Mouse (Mus musculus) left cerebral cortex, postnatal 10 days (tissue): ENCODE results near the gene Hps5. TPM values are rescaled to one million over a fixed set of nuclear protein-coding genes. Genes with fewer than 3 reads are reported as not detected.
"Not testable (repeated sequence)": the region's sequence is repeated elsewhere in the genome, so short reads cannot be mapped to it uniquely, and the experiment has no call there.

Experiments
- DNase-seq, 2 experiments: peaks; one replicate each; pipeline ENCODE4 v3.0.0; 2021 to 2022; ENCODE audit warnings: low spot score in 2 of 2, mixed read lengths in 1 of 2; ENCODE audit errors: extremely low spot score in 1 of 2
- intact Hi-C: fragments of 180-260 bp; cut with DNase I; formaldehyde crosslinking; loops from one replicate; pipeline ENCODE4 v1.15.1; 2025
- total RNA-seq, 2 experiments: library from RNA; stranded (reverse); gene quantifications; 2 replicates each; pipeline ENCODE4 v1.2.3; 2021

The Hps5 gene
- 10 to 100 TPM; 13.8 to 14.7 TPM for total RNA-seq

GRCm38 (mm10) chr7:46795287-46796205 lies at the start of gene Hps5, which contains the start of gene Gtf2h1:
Gene Hps5, minus strand, starts transcription at chr7:46796064.
Gene Gtf2h1, plus strand, starts transcription at chr7:46796103.
- DNase-seq = peak; percentile 95 to 99
- intact Hi-C loops = no loop called here

DNA sequence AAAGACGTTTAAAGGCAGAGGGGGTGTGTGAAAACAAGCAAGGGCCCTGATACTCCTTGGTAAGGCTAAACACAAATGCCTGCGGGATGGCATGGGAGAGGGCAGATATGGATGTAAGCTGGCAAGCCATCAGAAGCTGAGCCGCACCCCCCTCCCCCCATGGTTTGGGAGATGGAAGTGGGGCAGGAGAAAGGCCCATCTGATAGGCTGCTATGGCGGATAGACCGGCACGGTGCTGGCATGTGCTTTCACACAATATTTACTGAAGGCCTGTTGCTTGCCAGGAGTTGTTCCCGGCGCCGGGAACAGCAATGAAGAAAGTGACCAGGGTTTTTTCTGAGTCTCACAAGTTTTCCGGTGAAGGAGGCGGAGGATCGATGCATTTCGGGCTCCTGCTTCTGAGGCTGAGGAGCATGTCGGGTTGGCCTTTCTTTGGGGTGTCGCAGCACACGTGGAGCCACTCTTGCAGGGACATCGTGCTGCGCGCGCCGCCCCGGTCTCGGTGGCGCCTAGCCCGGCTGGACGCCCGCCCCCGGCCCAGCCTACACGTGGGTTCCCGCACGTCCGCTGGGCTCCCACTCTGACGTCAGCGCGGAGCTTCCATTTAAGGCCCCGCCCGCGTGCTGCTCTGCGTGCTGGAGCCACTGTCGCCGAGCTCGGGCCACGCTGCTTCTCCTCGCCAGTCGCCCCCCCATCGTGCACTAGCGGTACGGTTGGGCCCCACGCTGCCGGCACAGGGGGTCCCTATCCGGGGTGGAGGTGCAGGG lies 49.5 kb upstream of the Hps5 start:
- intact Hi-C loops = no loop called here
- peak; percentile 91 to 97 for DNase-seq

DNA sequence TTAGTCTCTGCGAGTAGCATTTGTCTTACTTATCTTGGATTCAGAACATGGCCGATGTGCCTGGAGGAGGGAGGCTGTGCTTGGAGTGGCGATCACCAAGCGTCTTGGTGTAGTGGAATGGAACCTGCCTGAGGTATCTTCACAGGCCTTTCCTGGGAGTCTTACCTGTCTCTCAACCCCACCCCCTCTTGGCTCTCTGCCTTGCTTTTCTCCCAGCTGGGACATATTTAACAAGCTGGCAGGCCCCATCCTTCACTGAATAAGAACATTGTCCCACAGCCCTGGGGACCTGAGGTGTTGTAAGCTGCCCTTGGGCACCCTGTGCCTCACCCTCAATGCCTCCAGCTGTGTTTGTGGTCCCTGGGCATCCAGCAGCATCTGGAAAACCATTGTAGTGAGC lies 47.7 kb upstream of the Hps5 start:
- intact Hi-C loops = no loop called here
- DNase-seq = peak in 1 of 2 experiments; percentile 44

DNA sequence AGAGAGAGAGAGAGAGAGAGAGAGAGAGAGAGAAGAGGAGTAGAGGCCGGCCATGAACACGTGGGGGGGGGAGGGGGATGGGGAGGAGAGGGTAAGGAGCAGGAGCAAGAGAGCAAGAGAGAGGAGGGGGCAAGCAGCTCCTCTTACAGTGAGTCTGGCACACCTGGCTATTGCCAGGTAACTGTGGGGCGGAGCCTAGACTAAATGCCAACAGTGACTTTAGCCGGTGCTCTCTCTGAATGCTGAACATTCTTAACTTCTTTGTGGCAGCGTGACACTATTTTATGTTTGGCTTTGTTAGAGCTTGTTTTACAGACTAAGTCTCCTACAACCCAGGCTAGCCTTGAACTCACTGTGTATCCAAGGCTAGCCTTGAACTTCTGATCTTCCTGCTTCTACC lies 46.4 kb upstream of the Hps5 start:
- intact Hi-C loops = no loop called here

DNA sequence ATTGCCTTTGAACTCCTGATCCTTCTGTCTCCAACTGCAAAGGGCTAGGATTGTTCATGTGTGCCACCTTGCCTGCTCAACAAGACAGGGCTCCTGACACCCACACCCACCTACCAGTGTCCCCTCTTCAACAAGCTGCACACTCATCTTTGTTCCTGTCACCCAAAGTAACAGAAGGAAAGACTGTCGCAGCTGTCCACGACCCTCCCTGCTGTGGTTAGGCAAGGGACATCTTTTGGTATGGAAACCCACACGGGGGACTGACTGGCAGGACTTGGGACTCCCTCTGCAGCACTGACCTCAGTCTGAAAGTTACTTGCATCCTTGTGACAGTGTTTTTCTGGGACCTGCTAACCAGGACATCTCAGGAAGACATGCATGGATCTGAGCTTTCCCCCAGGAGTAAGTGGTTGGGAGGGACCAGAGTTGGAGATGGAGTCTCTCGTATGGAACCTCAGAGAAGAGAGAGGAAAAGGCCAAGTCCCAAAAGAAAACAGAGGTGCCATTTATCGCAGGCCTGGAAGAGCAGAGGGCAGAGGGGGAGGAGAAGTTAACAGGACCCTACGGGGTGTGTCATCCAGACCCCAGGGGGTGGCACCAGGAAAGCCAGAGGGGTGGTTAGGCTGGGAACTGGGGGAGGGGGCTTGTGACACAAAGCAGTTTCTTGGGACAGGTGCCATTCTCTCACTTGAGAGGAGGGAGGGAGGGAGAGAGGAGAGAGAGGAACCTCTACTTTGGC lies 45.1 kb upstream of the Hps5 start, which contains the start of gene Ldha:
Gene Ldha, plus strand, starts transcription at position 689 of the 739 bp plus-strand sequence.
- intact Hi-C loops = no loop called here
- no peak for DNase-seq

More for the DNA sequence above, 46.4 kb upstream of the Hps5 start:
- no peak for DNase-seq

GRCm38 (mm10) chr7:46840326-46840725 lies 44.5 kb upstream of the Hps5 start:
- no peak for DNase-seq
- intact Hi-C loops = no loop called here

DNA sequence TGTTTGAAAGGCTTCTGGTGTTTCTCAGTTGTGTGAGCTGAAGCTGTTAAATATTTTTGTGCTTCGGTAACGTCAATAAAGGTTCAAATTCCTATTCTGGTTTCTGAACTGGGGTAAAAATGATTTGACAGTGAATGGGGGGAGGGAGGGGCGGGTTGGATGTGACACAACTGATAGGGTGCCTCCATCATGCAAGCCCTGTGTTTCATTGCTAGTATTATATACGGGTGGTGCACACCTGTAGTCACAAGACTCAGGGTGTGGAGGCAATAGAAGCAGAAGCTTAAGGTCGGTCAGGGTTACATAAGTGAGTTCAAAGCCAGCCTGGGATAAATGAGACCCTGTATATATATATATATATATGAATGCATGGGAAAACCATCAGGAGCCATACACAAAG lies 44.0 kb upstream of the Hps5 start:
- intact Hi-C loops = no loop called here
- no peak for DNase-seq

GRCm38 (mm10) chr7:46839446-46839845 lies 43.6 kb upstream of the Hps5 start:
- peak in 1 of 2 experiments; percentile 51 for DNase-seq

DNA sequence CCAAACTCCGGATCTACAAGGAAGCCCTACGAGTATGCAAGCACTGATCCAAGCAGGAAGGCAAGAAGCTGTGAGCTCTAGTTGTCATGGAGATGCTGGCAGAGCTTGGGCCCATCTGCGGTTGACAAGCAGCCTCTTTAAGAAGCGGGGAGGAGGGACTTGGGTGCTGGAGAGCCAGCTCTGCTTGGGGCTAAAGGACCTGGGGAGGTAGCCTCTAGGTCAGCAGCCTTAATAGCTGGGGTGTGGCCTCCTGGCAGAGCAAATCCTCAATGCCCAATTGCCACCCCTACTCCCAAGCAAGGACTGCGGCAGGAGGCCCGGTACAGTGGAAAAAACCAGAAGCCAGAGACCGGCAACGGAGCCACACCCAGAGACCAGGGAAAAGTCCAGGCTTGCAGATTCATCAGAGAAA lies 43.0 kb upstream of the Hps5 start:
- intact Hi-C loops = no loop called here
- DNase-seq = peak; percentile 87 to 90

More at GRCm38 (mm10) chr7:46839446-46839845, 43.6 kb upstream of the Hps5 start:
- intact Hi-C loops = no loop called here

- intact Hi-C loops = no loop called here
- DNase-seq = peak; percentile 40 to 67
Measured at GRCm38 (mm10) chr7:46838104-46838671, 42.3 kb upstream of the Hps5 start.

DNA sequence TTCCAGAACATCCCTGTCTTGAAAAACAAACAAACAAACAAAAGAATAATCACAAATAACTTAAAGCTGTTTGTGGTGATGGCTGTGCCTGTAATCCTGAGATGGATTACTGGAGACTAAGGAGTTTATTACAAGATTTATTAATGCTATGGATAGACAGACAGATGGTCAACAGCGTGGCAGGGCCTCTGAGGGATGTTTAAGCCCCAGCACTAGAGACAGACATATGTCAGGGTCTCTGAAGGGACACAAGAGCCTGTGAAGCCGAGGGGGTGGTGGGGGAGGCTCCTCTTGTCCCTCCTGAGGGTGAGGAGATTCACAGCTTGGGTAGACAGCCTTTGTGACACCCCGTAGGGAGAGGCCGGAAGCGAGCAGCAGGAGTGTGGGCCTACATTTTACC lies 41.2 kb upstream of the Hps5 start:
- DNase-seq = no peak
- intact Hi-C loops = no loop called here

- intact Hi-C loops = no loop called here
Measured at GRCm38 (mm10) chr7:46836357-46836756, 40.5 kb upstream of the Hps5 start.

DNA sequence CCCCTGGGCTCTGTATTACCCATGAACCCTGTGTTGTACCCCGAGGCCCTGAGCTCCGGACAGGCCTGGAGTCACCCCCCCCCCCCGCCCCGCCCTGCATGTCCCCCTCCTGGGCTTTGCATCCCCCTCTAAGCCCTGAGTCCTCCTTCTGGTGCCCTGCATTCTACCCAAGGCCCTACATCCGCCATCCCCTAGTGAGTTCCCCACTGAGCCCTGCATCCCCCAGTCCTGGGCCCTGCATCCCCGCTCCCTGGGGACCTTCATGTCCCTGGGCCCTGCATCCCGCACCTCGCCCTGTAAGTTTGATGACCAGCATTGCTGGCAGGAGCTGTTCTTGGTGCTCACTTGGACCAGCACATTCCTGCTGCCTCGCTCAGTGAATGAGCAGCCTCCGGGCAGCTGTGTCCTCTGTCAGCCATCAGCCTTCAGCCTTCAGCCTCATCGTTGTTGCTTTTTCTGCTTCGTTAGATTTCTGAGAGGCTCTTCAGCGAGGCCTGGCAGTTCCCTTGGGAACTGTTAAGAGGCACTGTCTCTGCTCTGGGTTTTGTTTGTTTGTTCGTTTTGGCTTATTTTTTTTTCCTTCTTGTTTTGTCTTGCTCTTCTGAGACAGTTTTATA lies 39.2 kb upstream of the Hps5 start:
- intact Hi-C loops = no loop called here
- DNase-seq = no peak

More at GRCm38 (mm10) chr7:46836357-46836756, 40.5 kb upstream of the Hps5 start:
- no peak for DNase-seq

DNA sequence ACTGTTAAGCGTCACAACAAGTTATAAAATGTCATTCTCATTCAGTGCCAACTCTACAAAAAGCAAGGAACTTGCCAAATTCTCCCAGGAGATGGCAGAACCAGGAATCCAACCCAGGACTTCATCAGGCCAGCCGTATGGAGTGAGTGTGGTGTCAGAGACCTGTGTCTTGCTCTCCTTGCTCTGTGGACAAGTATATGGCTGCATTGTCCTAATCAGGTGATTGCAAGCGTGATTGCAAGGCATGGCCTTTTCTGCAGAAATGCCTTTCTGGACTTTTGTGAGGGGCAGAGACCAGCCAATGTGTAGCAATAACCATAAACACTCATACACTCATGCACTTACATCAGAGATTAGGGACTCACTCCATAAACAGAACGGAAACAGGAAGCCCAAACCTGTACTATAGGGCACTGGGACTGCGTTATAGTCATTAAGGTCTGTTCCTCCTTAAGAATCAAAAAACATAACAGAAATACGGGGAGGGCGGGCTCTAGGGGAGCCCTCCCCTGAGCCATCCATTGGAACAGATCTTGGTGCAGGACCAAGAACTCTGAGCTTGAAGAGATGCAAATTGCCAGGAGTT lies 37.9 kb upstream of the Hps5 start:
- no peak for DNase-seq
- intact Hi-C loops = no loop called here

GRCm38 (mm10) chr7:46833266-46833665 lies 37.4 kb upstream of the Hps5 start:
- DNase-seq = no peak

DNA sequence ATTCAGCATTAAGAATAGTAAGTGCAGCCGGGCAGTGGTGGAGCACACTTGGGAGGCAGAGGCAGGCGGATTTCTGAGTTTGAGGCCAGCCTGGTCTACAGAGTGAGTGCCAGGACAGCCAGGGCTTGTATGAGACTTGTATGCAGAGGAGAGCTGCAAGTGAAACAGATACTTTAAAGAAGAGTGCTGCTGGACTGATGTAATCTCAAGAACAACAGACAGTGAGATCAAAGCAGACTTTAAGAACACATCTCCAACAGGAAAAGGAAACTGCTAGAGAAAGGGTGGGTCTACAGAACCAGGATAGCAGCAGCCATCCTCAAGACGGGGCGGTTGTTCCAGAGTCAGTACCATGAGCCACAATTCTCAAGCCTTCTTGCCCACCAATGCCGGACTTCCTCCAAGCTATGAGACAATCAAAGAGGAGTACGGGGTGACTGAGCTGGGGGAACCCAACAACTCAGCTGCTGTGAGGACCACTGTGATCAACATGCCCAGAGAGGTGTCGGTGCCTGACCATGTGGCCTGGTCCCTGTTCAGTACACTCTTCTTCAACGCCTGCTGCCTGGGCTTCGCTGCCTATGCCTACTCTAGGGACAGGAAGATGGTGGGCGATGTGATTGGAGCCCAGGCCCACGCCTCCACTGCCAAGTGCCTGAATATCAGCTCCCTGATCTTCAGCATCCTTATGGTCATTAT lies 36.4 kb upstream of the Hps5 start:
- intact Hi-C loops, DNase-seq: not testable (repeated sequence)

More at GRCm38 (mm10) chr7:46833266-46833665, 37.4 kb upstream of the Hps5 start:
- intact Hi-C loops = no loop called here

GRCm38 (mm10) chr7:46831693-46832092 lies 35.8 kb upstream of the Hps5 start:
- intact Hi-C loops = no loop called here
- DNase-seq = no peak
